Mouse (Mus musculus): ENCODE results near the gene Fgfr2. TPM values are rescaled to one million over a fixed set of nuclear protein-coding genes. Genes with fewer than 3 reads are reported as not detected.
A peak's percentile ranks its signal among the peaks of the same experiment; 100 is the strongest.

Fgfr2 gene
- polyA plus RNA-seq, 1 experiment from 2014 or later: 24.9 TPM

DNA sequence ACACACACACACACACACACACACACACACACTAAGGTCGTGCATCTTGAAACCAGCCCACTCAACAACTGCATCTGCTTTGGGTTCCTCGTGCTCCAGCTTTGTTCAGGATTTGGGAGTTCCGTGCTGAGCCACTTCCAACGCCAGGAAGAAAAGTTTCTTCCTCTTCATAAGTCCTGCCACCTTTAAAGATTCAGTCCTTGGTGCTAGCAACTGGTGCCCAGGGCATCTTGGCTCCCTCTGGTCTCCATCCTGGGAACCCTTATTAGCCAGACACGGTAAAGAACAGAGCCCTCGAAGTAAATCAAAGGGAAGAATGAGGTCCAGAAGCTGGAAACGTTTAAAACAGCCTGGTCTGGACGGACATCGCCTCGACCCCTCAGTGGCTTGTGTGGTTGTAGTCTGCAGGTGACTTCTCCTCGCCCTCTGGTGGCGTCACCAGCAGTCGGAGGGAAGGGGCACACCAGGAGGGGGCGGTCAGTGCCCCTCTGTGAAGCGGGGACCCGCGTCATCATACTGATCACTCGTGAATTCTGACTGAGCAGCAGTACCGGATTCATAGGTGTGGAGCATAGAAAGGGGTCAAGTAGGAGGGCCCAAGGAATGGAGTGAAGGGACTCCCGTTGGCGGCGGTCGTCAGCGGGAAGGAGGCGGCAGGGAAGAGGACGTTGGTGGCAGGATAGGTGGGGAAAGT is 526.4 kb downstream of the Fgfr2 start:
- H3K4me3 ChIP-seq (ENCODE audit: low read depth, low read length): peak overlapping the region; percentile 59
- 7% methylated on average over 26 of the region's 26 CpGs for WGBS (ENCODE audit: insufficient replicate concordance)
- 0 out of 2 replicates have a peak overlapping the region, but pooled peaks have one; percentile 18 for H3K9ac ChIP-seq (ENCODE audit: low read depth, low read length)
- H3K9me3 ChIP-seq (replicated peaks; ENCODE audit: control insufficient read depth, low read length): no peaks in the 10 kb centered on the region
- no peaks in the 10 kb centered on the region for H3K36me3 ChIP-seq (ENCODE audit: control insufficient read depth, insufficient read depth, low read length)
- peaks cover 60% of the 10 kb centered on the region for H3K27me3 ChIP-seq (ENCODE audit: control insufficient read depth, insufficient read depth, low read length)
- no peak overlapping the region for H3K27ac ChIP-seq (ENCODE audit: low read depth, low read length)
- H3K4me1 ChIP-seq (ENCODE audit: control insufficient read depth, insufficient read depth, low read length): peaks cover 14% of the 10 kb centered on the region; the same call in 1 of the 2 replicates
- peak overlapping the region; percentile 96 for H3K4me2 ChIP-seq
- ATAC-seq (replicated peaks; ENCODE audit: insufficient number of reproducible peaks, low FRiP score, low TSS enrichment): 0 out of 2 replicates have a peak, but pooled peaks have one; percentile 9

DNA sequence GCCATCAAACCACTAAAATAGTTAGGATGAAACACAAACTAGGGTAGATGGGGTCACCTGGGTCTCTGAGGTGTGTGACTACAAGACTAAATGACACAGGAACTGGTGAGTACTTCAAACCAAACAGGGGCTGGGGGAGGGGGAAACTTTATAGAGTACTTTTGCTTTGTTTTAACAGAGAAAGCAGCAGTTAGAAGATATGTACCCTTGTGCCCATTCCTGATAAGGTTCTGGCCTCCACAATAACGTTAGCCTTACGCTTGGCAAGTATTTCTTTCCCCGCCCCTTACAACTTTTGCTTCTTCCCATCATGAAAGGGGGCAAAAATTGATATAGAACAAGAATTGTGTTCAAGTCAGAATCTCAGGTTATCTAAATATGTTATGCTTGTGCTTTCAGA is 527.4 kb downstream of the Fgfr2 start:
- Histone ChIP-seq H3K4me2 (no peak overlapping the region), H3K36me3 (ENCODE audit: control insufficient read depth, insufficient read depth, low read length) (no peaks in the 10 kb centered on the region), H3K9ac (ENCODE audit: low read depth, low read length) (no peak overlapping the region), H3K27ac (ENCODE audit: low read depth, low read length) (no peak overlapping the region), H3K4me3 (ENCODE audit: low read depth, low read length) (no peak overlapping the region), H3K9me3 (replicated peaks; ENCODE audit: control insufficient read depth, low read length) (no peaks in the 10 kb centered on the region), H3K4me1 (ENCODE audit: control insufficient read depth, insufficient read depth, low read length) (peaks cover 14% of the 10 kb centered on the region; the same call in 1 of the 2 replicates), H3K27me3 (ENCODE audit: control insufficient read depth, insufficient read depth, low read length) (peaks cover 51% of the 10 kb centered on the region)
- no peak for ATAC-seq (replicated peaks; ENCODE audit: insufficient number of reproducible peaks, low FRiP score, low TSS enrichment)
- WGBS (ENCODE audit: insufficient replicate concordance): 65% methylated on average over 3 of the region's 3 CpGs

- Histone ChIP-seq H3K36me3 (ENCODE audit: control insufficient read depth, insufficient read depth, low read length) (no peaks in the 10 kb centered on the region), H3K9me3 (replicated peaks; ENCODE audit: control insufficient read depth, low read length) (no peaks in the 10 kb centered on the region), H3K27me3 (ENCODE audit: control insufficient read depth, insufficient read depth, low read length) (peaks cover 37% of the 10 kb centered on the region), H3K4me2 (no peak overlapping the region), H3K4me1 (ENCODE audit: control insufficient read depth, insufficient read depth, low read length) (peaks cover 9% of the 10 kb centered on the region; the same call in 1 of the 2 replicates), H3K27ac (ENCODE audit: low read depth, low read length) (no peak overlapping the region), H3K9ac (ENCODE audit: low read depth, low read length) (no peak overlapping the region), H3K4me3 (ENCODE audit: low read depth, low read length) (no peak overlapping the region)
- no peak for ATAC-seq (replicated peaks; ENCODE audit: insufficient number of reproducible peaks, low FRiP score, low TSS enrichment)
- 85% methylated on average over 2 of the region's 2 CpGs for WGBS (ENCODE audit: insufficient replicate concordance)
Observed at GRCm38 (mm10) chr7:132594325-132594724, 528.8 kb downstream of the Fgfr2 start.

DNA sequence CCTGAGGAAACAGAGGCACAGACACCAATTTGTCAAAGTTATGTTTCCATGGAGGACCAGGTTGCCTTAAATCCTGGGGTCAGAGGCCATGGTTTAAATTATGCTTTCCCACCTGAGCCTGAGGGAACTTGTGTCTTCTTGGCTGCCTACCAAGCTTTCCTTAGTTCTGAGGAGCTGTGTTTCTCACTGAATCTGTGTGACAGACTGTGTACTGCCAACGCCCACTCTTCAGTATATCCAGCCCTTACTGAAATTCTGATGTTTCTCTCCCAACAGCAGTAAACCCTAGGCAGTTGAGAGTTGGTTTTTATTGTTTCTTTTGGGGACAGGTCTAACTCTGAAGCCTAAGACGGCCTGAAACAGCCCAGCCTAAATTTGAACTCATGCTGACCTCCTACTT is 529.4 kb downstream of the Fgfr2 start:
- WGBS (ENCODE audit: insufficient replicate concordance): 72% methylated on average over 2 of the region's 2 CpGs
- Histone ChIP-seq H3K9ac (ENCODE audit: low read depth, low read length) (no peak overlapping the region), H3K36me3 (ENCODE audit: control insufficient read depth, insufficient read depth, low read length) (no peaks in the 10 kb centered on the region), H3K4me1 (ENCODE audit: control insufficient read depth, insufficient read depth, low read length) (peaks cover 7% of the 10 kb centered on the region; the same call in 1 of the 2 replicates), H3K27me3 (ENCODE audit: control insufficient read depth, insufficient read depth, low read length) (peaks cover 31% of the 10 kb centered on the region), H3K27ac (ENCODE audit: low read depth, low read length) (no peak overlapping the region), H3K9me3 (replicated peaks; ENCODE audit: control insufficient read depth, low read length) (no peaks in the 10 kb centered on the region), H3K4me3 (ENCODE audit: low read depth, low read length) (no peak overlapping the region), H3K4me2 (no peak overlapping the region)
- no peak for ATAC-seq (replicated peaks; ENCODE audit: insufficient number of reproducible peaks, low FRiP score, low TSS enrichment)

GRCm38 (mm10) chr7:132589610-132590009 is 533.5 kb downstream of the Fgfr2 start:
- H3K36me3 ChIP-seq (ENCODE audit: control insufficient read depth, insufficient read depth, low read length): no peaks in the 10 kb centered on the region
- no peaks in the 10 kb centered on the region for H3K9me3 ChIP-seq (replicated peaks; ENCODE audit: control insufficient read depth, low read length)
- 0 out of 2 replicates have a peak, but pooled peaks cover 3% of the 10 kb centered on the region for H3K4me1 ChIP-seq (ENCODE audit: control insufficient read depth, insufficient read depth, low read length)
- 58% methylated on average over 5 of the region's 5 CpGs for WGBS (ENCODE audit: insufficient replicate concordance)
- no peak overlapping the region for H3K4me3 ChIP-seq (ENCODE audit: low read depth, low read length)
- no peak overlapping the region for H3K4me2 ChIP-seq
- no peaks in the 10 kb centered on the region for H3K27me3 ChIP-seq (ENCODE audit: control insufficient read depth, insufficient read depth, low read length)
- H3K27ac ChIP-seq (ENCODE audit: low read depth, low read length): no peak overlapping the region
- H3K9ac ChIP-seq (ENCODE audit: low read depth, low read length): no peak overlapping the region
- ATAC-seq (replicated peaks; ENCODE audit: insufficient number of reproducible peaks, low FRiP score, low TSS enrichment): no peak

GRCm38 (mm10) chr7:132587167-132587566 is 536.0 kb downstream of the Fgfr2 start:
- no peak overlapping the region for H3K4me2 ChIP-seq
- no peak overlapping the region for H3K9ac ChIP-seq (ENCODE audit: low read depth, low read length)
- no peak overlapping the region for H3K27ac ChIP-seq (ENCODE audit: low read depth, low read length)
- ATAC-seq (replicated peaks; ENCODE audit: insufficient number of reproducible peaks, low FRiP score, low TSS enrichment): no peak
- no peaks in the 10 kb centered on the region for H3K36me3 ChIP-seq (ENCODE audit: control insufficient read depth, insufficient read depth, low read length)
- no peaks in the 10 kb centered on the region for H3K9me3 ChIP-seq (replicated peaks; ENCODE audit: control insufficient read depth, low read length)
- no peaks in the 10 kb centered on the region for H3K27me3 ChIP-seq (ENCODE audit: control insufficient read depth, insufficient read depth, low read length)
- H3K4me1 ChIP-seq (ENCODE audit: control insufficient read depth, insufficient read depth, low read length): 0 out of 2 replicates have a peak, but pooled peaks cover 3% of the 10 kb centered on the region
- WGBS (ENCODE audit: insufficient replicate concordance): 51% methylated on average over 5 of the region's 5 CpGs
- H3K4me3 ChIP-seq (ENCODE audit: low read depth, low read length): no peak overlapping the region

GRCm38 (mm10) chr7:132585695-132586491 is 537.3 kb downstream of the Fgfr2 start:
- H3K27ac ChIP-seq (ENCODE audit: low read depth, low read length): no peak overlapping the region
- H3K4me3 ChIP-seq (ENCODE audit: low read depth, low read length): no peak overlapping the region
- H3K4me2 ChIP-seq: no peak overlapping the region
- no peaks in the 10 kb centered on the region for H3K36me3 ChIP-seq (ENCODE audit: control insufficient read depth, insufficient read depth, low read length)
- no peaks in the 10 kb centered on the region for H3K27me3 ChIP-seq (ENCODE audit: control insufficient read depth, insufficient read depth, low read length)
- no peak for ATAC-seq (replicated peaks; ENCODE audit: insufficient number of reproducible peaks, low FRiP score, low TSS enrichment)
- WGBS (ENCODE audit: insufficient replicate concordance): 42% methylated on average over 3 of the region's 3 CpGs
- 0 out of 2 replicates have a peak, but pooled peaks cover 3% of the 10 kb centered on the region for H3K4me1 ChIP-seq (ENCODE audit: control insufficient read depth, insufficient read depth, low read length)
- H3K9ac ChIP-seq (ENCODE audit: low read depth, low read length): no peak overlapping the region
- no peaks in the 10 kb centered on the region for H3K9me3 ChIP-seq (replicated peaks; ENCODE audit: control insufficient read depth, low read length)

DNA sequence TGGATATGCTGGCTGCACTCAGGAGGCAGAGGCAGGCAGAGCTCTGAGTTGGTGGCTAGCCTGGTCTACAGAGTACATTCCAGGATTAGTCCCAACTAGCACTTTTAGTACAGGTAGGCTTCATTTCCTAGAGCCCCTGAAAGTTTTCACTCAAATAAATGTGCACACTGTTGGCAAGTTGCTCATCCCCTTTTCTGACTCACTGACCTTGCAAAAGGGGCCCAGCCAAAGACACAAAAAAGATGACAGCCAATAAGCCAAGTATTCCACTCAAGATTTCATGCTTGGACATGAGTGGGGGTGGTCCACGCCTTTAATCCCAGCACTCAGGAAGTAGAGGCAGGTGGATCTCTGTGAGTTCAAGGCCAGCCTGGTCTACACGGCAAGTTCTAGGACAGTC is 541.7 kb downstream of the Fgfr2 start:
- WGBS (ENCODE audit: insufficient replicate concordance): 81% methylated on average over 2 of the region's 2 CpGs
- no peak overlapping the region for H3K4me3 ChIP-seq (ENCODE audit: low read depth, low read length)

More for the DNA sequence above, 541.7 kb downstream of the Fgfr2 start:
- peaks cover 5% of the 10 kb centered on the region; the same call in 1 of the 2 replicates for H3K4me1 ChIP-seq (ENCODE audit: control insufficient read depth, insufficient read depth, low read length)
- no peak overlapping the region for H3K4me2 ChIP-seq
- H3K9ac ChIP-seq (ENCODE audit: low read depth, low read length): no peak overlapping the region
- no peaks in the 10 kb centered on the region for H3K9me3 ChIP-seq (replicated peaks; ENCODE audit: control insufficient read depth, low read length)
- H3K36me3 ChIP-seq (ENCODE audit: control insufficient read depth, insufficient read depth, low read length): no peaks in the 10 kb centered on the region
- ATAC-seq (replicated peaks; ENCODE audit: insufficient number of reproducible peaks, low FRiP score, low TSS enrichment): no peak
- H3K27ac ChIP-seq (ENCODE audit: low read depth, low read length): no peak overlapping the region
- 0 out of 2 replicates have a peak, but pooled peaks cover 2% of the 10 kb centered on the region for H3K27me3 ChIP-seq (ENCODE audit: control insufficient read depth, insufficient read depth, low read length)

Measured in heart, embryonic 11.5 days (tissue).